Mouse (Mus musculus): ENCODE results near the gene Klhl23. TPM values are rescaled to one million over a fixed set of nuclear protein-coding genes. Genes with fewer than 3 reads are reported as not detected.

Gene Klhl23
- polyA plus RNA-seq, 1 experiment from 2014 or later = 11.0 TPM

DNA sequence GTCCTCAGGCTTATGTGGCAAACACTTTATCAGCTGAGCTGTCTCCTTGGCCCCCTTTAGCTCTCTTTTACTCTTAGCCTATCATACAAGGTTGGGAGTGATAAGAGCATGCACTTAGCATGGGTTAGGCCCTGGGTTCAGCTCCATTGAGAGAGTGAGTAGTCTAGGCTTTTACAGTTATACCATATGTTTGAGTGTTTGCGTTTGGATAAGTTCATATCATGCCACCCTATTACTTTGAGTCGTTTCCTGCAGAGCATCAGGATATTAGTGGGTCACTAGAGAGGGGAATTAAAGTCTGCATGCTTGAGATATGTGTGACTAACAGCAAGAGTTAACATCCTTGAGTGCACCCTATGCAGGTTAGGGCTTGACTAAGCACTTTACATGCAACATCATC, 7.9 kb downstream of the Klhl23 start:
- DNase-seq (ENCODE audit: low spot score) = no peak

DNA sequence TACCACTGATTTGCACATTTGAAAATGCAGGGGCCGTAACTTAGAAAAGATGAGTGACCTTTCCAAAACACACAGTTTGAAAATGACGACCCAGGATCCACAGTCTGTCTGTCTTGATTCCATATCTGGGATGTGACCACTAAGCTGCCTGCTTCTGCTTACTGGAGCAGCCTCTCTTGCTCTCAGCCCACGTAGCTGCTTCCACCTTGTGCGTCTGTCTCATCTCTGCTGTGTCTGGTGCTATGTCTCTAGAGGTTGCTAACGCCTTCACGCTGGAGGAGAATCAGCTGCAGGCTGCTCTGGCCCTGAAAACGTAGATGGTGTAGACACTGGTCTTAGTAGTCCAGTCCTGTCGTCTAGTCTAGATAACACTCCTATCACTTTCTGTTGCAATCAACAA, 8.4 kb downstream of the Klhl23 start:
- DNase-seq (ENCODE audit: low spot score) = no peak

DNA sequence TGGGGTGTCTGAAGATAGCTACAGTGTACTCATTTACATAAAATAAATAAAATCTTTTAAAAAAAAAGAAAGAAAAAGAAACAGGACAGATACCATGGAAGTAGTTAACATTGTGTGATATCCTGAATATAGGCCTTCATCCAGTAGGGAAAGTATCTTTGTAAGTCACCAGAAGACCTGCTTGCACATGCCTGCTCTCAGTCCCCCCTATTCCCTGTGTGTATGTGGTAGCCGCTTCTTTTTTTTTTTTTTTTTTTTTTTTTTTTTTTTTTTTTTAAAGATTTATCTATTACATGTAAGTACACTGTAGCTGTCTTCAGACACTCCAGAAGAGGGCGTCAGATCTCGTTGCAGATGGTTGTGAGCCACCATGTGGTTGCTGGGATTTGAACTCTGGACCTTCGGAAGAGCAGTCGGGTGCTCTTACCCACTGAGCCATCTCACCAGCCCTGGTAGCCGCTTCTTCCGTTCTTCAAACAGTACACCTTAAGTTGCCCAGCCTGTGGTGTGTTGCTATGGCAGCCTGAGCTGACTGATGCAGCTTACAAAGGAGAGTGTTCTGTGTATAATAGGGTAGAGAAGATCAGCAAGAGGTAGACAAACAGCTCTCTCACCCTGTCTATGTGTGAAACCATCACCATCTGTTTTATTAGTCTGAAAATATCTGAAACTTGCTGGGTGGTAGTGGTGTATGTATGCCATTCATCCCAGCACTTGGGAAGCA, 15.7 kb downstream of the Klhl23 start:
- no peak for DNase-seq (ENCODE audit: low spot score)

DNA sequence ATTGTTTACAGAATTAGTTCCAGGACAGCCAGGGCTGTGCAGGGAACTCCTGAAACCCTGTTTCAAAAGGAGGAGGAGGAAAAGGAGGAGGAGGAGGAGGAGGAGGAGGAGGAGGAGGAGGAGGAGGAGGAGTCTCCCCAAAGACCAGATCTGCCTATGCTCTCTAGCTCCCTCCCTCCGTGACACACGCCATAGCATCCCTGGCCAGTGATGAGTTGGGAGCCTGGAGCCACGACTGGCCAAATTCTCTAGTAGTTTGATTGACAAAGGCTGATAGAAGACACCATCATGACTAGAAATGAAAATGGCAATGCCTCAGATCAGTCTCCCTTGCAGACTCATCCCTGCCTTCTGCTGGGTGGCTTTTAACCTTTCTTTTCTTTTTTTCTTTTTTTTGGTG, 16.3 kb downstream of the Klhl23 start:
- DNase-seq (ENCODE audit: low spot score) = no peak

DNA sequence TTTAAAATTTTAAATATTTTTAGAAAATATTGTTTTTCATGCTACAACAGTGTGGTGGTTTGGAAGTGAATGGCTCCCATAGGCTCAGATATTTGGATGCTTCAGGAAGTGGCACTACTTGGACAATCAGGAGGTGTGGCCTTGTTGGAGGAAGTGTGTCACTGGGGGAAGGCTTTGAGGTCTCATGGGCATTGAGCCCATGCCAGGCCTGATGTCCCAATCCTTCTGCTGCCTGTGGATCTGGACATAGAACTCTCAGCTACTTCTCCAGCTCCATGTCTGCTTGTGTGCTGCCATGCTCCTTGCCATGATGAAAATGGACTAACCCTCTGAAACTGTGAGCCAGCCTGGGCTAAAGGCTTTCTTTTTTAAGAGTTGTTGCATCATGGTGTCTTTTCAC, 17.0 kb downstream of the Klhl23 start:
- DNase-seq (ENCODE audit: low spot score) = no peak

DNA sequence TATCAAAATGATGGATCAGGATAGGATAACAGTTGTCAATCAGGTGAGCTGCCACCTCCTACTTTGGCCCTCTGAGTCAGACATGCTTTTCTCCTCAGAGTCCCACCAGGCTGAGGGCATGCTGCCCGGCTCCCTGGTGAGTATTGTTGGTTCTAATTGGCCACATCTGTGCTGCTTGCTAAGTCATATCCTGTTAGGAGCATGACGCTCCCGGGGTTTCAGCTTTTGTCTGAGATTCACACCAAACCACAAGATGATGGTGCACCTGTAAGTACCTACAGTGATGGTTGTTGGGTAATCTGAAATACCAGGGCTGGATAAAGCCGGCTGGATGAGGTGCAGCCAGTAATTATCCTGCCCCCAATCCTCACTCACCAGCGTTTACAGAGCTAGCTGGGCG, 18.5 kb downstream of the Klhl23 start:
- peak; percentile 57 for DNase-seq (ENCODE audit: low spot score)

DNA sequence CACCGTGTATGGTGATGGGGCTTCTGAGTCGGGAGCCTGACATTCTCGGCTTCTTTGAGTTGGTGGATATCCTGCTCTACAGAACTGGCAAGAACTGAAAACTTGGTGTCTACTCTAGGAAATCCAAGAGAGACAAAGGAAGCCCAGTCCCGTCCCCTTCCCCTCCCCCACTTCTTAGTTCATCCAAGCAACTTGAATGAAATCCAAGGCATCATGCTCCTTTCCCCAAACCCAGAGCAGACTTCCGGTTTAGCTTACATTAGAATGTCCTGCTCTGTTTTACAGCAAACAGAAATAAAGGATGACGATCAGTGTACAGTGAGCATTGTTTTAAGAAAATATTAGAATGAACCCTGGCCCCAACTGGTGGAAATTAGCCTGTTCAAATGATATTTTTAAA, 27.5 kb downstream of the Klhl23 start:
- no peak for DNase-seq (ENCODE audit: low spot score)

DNA sequence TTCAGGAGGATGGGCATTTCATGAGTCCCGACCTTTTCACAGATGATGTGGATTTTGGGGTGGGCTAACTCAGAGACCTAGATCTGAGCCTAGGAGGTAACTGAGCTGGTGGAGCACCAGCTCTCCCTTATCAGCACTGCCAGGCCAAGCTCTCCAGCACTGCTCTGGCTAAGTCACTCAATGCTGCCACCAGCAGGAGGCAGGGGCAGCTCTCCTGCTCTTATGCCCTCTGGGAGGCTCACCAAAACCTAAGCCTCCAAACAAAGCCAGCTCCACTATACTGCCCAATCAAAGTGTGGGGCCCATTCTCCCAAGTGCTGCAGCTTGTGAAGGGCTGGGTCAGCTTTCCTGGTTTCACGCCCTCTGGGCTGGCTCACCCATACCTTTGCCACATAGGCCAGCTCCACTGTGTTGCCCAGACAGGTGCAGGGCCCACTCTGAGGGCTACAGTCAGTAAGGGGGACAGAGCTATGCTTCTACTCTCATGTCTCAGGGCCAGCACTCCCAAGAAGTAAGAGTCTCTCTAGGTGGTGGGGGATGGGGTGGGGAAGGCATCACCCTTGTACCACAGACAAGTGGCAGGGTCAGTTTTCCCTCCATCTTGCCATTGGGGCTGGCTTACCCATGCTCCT, 29.8 kb downstream of the Klhl23 start:
- DNase-seq (ENCODE audit: low spot score) = no peak

DNA sequence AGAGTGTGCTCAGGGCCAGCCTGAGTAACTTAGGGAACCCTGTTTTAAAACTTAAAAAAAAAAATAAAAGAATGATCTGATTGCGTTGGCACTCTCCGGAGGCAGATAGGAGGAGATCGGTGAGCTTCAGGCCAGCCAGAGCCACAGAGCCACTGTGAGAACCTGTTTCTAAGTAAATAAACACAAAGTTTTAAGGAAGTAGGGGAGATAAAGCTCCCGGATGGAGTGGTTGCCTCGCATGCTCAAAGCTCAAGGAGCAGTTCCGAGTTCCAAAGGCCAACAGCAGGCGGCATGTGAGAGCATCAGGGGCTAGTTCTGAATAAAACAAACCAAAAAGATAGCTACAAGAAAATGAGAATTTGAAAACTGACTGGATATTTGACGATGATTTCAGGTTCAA, 34.6 kb downstream of the Klhl23 start:
- DNase-seq (ENCODE audit: low spot score) = peak; percentile 43

DNA sequence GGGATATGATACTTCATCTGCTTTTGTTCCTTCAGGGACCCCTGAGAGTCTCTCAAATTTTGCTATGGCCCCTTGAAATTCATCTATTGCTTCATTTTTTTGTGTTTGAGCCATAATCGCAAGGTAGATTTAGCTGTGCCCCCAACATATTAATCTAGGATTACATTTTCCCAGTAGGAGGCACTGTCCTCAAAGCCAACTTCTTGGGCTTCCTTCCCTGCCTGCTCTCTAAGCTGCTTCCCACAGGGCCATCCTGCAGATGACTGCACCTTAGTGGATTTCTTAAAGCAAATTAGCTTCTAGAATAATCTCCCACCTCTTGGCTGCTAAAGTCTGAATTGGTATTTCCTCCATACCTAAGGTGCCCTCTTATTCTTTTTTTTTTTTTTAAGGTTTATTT, 36.1 kb downstream of the Klhl23 start:
- peak; percentile 20 for DNase-seq (ENCODE audit: low spot score)

DNA sequence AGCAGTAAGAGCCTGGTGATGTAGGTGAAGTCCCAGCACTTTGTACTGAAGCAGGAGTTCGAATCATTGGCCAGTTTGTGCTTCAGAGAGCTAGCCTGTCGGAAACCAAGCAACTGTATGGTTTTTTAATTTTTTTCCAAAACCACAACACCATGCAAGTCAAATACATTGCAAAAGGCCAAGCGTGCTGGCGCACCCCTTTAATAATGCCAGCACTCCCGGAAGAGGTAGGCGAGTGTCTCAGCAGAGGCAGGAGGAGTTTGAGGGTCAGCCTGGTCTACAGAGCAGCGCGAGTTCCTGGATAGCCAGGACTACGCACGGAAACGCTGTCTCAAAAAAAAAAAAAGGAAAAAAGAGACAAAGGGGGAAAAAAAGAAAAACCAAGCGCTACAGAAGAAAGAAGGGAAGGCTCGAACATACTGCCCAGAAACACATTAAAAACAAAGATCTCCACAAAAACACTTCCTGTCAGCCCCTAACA, 39.3 kb downstream of the Klhl23 start:
- no peak for DNase-seq (ENCODE audit: low spot score)

DNA sequence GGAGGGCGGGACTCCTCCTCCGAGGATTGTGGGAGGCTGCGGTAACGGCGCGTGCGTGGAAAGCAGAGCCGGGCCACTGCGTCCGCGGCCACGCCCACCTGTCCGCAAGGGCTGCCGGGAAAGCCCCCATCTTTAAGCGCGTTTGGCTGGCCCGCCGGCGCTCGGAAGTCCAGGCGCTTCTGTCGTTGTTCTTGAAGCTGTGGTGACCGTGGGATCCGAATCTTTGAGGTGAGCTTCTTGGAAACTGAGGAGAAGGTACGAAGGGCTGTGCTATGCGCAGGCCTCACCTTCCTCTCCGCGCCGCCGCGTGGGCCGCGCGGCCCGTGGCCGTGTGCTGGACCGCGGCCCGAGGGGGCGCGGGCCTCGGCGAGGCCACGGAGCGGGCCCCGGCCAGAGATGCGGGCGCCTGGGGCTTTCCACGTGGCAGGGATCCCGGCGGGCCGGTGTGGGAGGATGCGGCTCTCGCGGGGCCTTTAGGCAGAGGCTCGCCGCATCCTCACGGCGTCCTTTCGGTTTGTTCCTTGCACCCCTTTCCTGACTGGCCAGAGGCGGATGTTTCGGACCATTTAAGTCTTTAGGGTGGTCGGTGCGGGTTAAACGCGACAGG, 39.8 kb downstream of the Klhl23 start, which contains the start of gene Ssb:
Gene Ssb (plus strand): TSS at position 78 of the 607 bp plus-strand sequence.
- peak; percentile 94 for DNase-seq (ENCODE audit: low spot score)

DNA sequence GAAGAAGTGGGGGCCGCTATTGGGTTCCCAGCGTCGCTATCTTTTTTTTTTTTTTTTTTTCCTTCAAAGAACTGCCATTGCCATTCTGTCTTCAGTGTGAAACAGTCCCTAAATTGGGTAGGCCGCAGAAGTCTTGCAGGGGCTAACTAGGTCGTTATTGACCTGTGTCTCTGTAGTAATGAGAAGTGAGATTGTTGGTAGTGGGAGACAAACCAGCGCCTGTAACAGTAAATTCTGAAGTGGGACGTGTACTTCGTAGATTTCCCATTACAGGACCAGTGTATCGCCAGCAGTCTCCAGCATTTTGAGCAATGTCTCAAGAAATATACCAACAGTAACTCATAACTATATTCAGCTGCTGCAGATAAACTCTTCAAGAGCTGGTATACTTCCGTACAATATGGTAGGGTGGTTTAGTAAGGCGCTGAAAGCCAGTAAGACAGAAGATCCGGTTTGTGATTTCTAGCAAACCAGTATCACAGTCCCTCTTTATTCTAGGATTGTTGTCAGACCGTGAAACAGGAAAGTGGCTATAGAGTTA, 40.4 kb downstream of the Klhl23 start:
- peak; percentile 41 for DNase-seq (ENCODE audit: low spot score)

DNA sequence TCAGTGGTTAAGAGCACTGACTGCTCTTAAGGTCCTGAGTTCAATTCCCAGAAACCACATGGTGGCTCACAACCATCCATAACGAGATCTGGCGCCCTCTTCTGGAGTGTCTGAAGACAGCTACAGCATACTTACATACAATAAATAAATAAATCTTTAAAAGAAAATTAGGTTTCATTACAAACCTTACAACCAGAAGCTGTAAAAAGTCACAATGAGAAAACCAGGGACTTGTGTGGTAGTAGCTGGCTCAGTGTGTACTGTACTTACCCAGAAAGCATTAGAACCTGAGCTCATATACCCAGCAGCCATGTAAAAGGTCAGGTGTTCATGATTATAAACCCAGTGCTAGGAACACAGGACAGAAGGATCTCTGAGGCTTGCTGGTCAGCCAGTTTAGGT, 62.2 kb downstream of the Klhl23 start:
- no peak for DNase-seq (ENCODE audit: low spot score)

DNA sequence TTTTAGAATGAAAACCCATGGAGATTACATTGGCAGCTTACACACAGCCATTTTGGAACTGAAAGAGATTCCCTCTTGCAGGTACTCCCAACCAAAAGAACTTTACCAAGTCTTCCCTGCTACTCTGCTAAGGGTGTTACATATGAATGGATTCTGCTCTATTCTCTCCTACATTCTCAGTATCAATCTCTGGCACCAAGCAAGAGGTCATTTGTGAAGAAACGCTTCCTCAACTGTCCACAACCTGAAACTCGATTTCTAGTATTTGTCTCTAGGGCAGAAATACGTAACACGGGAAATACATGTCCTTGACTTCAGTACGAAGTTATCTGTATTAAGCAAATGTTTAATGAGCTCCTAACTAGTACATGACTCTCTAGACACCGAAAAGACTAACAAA, 62.8 kb downstream of the Klhl23 start:
- DNase-seq (ENCODE audit: low spot score) = no peak

DNA sequence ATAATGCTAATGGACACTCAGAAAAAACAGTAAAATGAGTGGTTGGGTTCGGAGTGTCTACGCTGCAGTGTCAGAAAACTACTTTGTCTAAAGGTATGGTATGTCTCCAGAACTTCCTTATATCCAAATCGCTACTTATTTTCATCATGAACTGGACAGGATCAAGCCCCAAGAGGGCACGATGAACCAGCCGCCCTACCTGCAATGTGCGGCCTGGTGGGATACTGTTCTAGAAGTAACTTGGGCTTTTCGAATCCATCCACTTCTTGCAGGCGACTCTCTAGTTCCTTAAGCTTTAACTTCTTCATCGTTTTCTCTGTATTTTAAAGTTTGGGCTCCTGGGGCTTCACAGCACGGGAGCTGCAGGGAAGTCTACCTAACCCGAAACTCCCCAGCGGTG, 63.3 kb downstream of the Klhl23 start:
- no peak for DNase-seq (ENCODE audit: low spot score)

DNA sequence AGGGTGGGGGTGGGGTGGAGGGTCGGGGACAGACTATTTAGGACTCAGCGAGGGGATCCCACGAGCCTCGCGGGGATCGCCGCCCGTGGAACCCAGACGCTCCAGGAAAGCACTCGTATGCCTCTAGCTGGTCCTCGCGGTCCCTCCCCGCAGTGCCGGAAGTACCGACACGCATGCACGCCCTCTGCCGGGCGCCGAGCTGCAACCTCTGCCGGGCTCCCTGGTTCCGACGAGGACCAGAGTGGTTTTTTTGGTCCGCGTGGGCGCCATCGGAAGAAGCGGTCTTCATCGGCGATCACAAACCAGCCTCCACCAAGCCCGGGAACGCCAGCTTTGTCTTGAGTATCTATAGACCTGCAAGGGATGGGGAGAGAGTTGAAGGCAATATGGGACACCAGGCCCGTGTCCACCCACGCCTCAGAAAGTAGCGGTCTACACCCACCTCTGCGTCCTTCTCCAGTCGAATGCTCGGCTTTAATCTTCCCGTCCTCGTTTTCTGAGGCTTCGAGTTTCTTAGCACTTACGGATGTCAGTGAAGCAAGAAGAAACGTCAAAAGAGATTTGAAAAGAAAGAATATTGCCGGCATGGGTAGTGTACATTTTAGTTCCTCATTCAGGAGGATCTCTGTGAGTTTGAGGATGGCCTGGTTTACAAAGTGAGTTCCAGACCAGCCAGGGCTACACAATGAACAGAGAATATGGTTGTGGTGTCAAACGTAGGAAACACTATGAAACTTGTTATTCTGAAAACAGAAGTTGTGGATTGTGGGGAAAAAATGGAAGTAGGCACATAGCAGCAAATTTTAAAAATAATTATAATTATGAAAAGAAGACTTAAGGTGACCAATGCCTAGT, 63.9 kb downstream of the Klhl23 start, which contains the start of gene Mettl5:
Gene Mettl5 (minus strand): TSS at position 165 of the 855 bp plus-strand sequence.
- peak; percentile 89 for DNase-seq (ENCODE audit: low spot score)
